Mouse (Mus musculus) macrophage (primary cell): ENCODE data around the gene Hck. TPM values are rescaled to one million over a fixed set of nuclear protein-coding genes. Genes with fewer than 3 reads are reported as not detected.

Source experiments
- H3K27ac ChIP-seq: fragments of 350-480 bp; formaldehyde crosslinking; 2 replicates; pipeline ENCODE4 v1.9.0; 2021
- H3K36me3 ChIP-seq: fragments of 350-480 bp; formaldehyde crosslinking; 2 replicates; pipeline ENCODE4 v1.9.0; 2021; ENCODE audit errors: inconsistent target
- H3K4me3 ChIP-seq: fragments of 350-480 bp; formaldehyde crosslinking; 2 replicates; pipeline ENCODE4 v1.9.0; 2021; ENCODE audit errors: inconsistent target
- H3K79me2 ChIP-seq: fragments of 350-480 bp; formaldehyde crosslinking; 2 replicates; pipeline ENCODE4 v1.9.0; 2021; ENCODE audit errors: inconsistent target
- WGBS: methylation state at CpG from one replicate; pipeline ENCODE4 v1.1.7; 2026; ENCODE audit warnings: inconsistent platforms; ENCODE audit not compliant: missing documents; 5-methylcytosine and 5-hydroxymethylcytosine counted together
- polyA plus RNA-seq: library from polyadenylated mRNA; stranded (reverse); fragments of 250-400 nt; gene quantifications from 3 replicates; pipeline ENCODE4 v1.2.4, GENCODE M21; 2018; ENCODE audit warnings: inconsistent platforms
- total RNA-seq, 78 experiments: library from RNA; depleted of rRNA; stranded (reverse); fragments of 250-400 nt; gene quantifications; 1 replicate in 9 of 78; 2 replicates in 24 of 78; 3 replicates in 43 of 78; 4 replicates in 2 of 78; pipeline ENCODE4 v1.2.4; 2018; ENCODE audit warnings: inconsistent platforms in 56 of 78

Hck gene
- total RNA-seq (2018; cell fraction: chromatin; rRNA removed): 100 to 1,000 TPM in 13 of 26 experiments, 10 to 100 TPM in 13; 41.1 to 247 (median 110) TPM
- total RNA-seq (2018; cell fraction: cytosol; rRNA removed): 100 to 1,000 TPM in 14 of 26 experiments, 10 to 100 TPM in 12; 66.9 to 317 (median 157) TPM
- 100 to 1,000 TPM in 15 of 26 experiments, 10 to 100 TPM in 11; 50.1 to 367 (median 152) TPM for total RNA-seq (2018; cell fraction: nucleus; rRNA removed)
- 79.1 to 116 TPM (median 113 TPM) in 3 replicates for polyA plus RNA-seq

- H3K27ac ChIP-seq: peak within 1 kb of the TSS; percentile 37; the same call in 1 of the 2 replicates
- H3K4me3 ChIP-seq: peak within 1 kb of the TSS; percentile 62
- peaks cover 53% of the 10 kb centered on the region for H3K79me2 ChIP-seq
- 4% methylated on average over 46 of the region's 52 CpGs for WGBS
- H3K36me3 ChIP-seq: peaks cover 12% of the 10 kb centered on the region; the same call in 1 of the 2 replicates
Measured at GRCm38 (mm10) chr2:153108313-153109264, at the start of gene Hck. TSS of gene Hck (plus strand) at chr2:153108468.

- no peaks in the 10 kb centered on the region for H3K79me2 ChIP-seq
- WGBS: 87% methylated on average over 7 of the region's 7 CpGs
- H3K36me3 ChIP-seq: no peaks in the 10 kb centered on the region
- no peak overlapping the region for H3K27ac ChIP-seq
- no peak overlapping the region for H3K4me3 ChIP-seq
Measured at GRCm38 (mm10) chr2:153060216-153060615, 48.1 kb upstream of the Hck start.

- 81% methylated on average over 3 of the region's 3 CpGs for WGBS
- no peak overlapping the region for H3K27ac ChIP-seq
- no peaks in the 10 kb centered on the region for H3K79me2 ChIP-seq
- H3K4me3 ChIP-seq: no peak overlapping the region
- H3K36me3 ChIP-seq: no peaks in the 10 kb centered on the region
Measured at GRCm38 (mm10) chr2:153063394-153063793, 44.9 kb upstream of the Hck start.

GRCm38 (mm10) chr2:153064190-153064970 is 43.9 kb upstream of the Hck start:
- no peaks in the 10 kb centered on the region for H3K79me2 ChIP-seq
- 64% methylated on average over 9 of the region's 9 CpGs for WGBS

GRCm38 (mm10) chr2:153065747-153066508 is 42.3 kb upstream of the Hck start, which contains the start of gene Ccm2l:
TSS of gene Ccm2l (plus strand) at chr2:153065955.
- Histone ChIP-seq H3K36me3 (no peaks in the 10 kb centered on the region), H3K4me3 (no peak within 1 kb of the TSS), H3K79me2 (no peaks in the 10 kb centered on the region), H3K27ac (no peak within 1 kb of the TSS)
- WGBS: 36% methylated on average over 10 of the region's 12 CpGs

More at GRCm38 (mm10) chr2:153064190-153064970, 43.9 kb upstream of the Hck start:
- Histone ChIP-seq H3K27ac (no peak overlapping the region), H3K36me3 (no peaks in the 10 kb centered on the region), H3K4me3 (no peak overlapping the region)

GRCm38 (mm10) chr2:153066991-153067390 is 41.3 kb upstream of the Hck start:
- no peak overlapping the region for H3K27ac ChIP-seq
- H3K4me3 ChIP-seq: no peak overlapping the region
- WGBS: 80% methylated on average over 6 of the region's 6 CpGs
- no peaks in the 10 kb centered on the region for H3K36me3 ChIP-seq
- no peaks in the 10 kb centered on the region for H3K79me2 ChIP-seq

- Histone ChIP-seq H3K4me3 (no peak overlapping the region), H3K79me2 (no peaks in the 10 kb centered on the region), H3K36me3 (no peaks in the 10 kb centered on the region), H3K27ac (no peak overlapping the region)
- WGBS: 90% methylated on average over 23 of the region's 23 CpGs
Measured at GRCm38 (mm10) chr2:153070762-153071490, 37.3 kb upstream of the Hck start.

GRCm38 (mm10) chr2:153071491-153072184 is 36.6 kb upstream of the Hck start:
- WGBS: 96% methylated on average over 34 of the region's 67 CpGs
- Histone ChIP-seq H3K4me3 (no peak overlapping the region), H3K79me2 (no peaks in the 10 kb centered on the region), H3K36me3 (no peaks in the 10 kb centered on the region), H3K27ac (no peak overlapping the region)

- Histone ChIP-seq H3K27ac (no peak overlapping the region), H3K4me3 (no peak overlapping the region)
- WGBS: 95% methylated on average over 10 of the region's 10 CpGs
Measured at GRCm38 (mm10) chr2:153074651-153075050, 33.6 kb upstream of the Hck start.

GRCm38 (mm10) chr2:153075961-153076360 is 32.3 kb upstream of the Hck start:
- no peak overlapping the region for H3K27ac ChIP-seq
- 47% methylated on average over 2 of the region's 2 CpGs for WGBS

More at GRCm38 (mm10) chr2:153074651-153075050, 33.6 kb upstream of the Hck start:
- Histone ChIP-seq H3K36me3 (no peaks in the 10 kb centered on the region), H3K79me2 (no peaks in the 10 kb centered on the region)

GRCm38 (mm10) chr2:153080841-153081523 is 27.3 kb upstream of the Hck start:
- Histone ChIP-seq H3K79me2 (no peaks in the 10 kb centered on the region), H3K4me3 (no peak overlapping the region), H3K27ac (no peak overlapping the region), H3K36me3 (no peaks in the 10 kb centered on the region)
- 71% methylated on average over 32 of the region's 32 CpGs for WGBS

More at GRCm38 (mm10) chr2:153075961-153076360, 32.3 kb upstream of the Hck start:
- H3K79me2 ChIP-seq: no peaks in the 10 kb centered on the region
- H3K36me3 ChIP-seq: no peaks in the 10 kb centered on the region
- no peak overlapping the region for H3K4me3 ChIP-seq

GRCm38 (mm10) chr2:153081866-153082265 is 26.4 kb upstream of the Hck start:
- 55% methylated on average over 3 of the region's 6 CpGs for WGBS

More at GRCm38 (mm10) chr2:153081866-153082265, 26.4 kb upstream of the Hck start:
- H3K27ac ChIP-seq: no peak overlapping the region
- no peaks in the 10 kb centered on the region for H3K36me3 ChIP-seq
- no peak overlapping the region for H3K4me3 ChIP-seq
- H3K79me2 ChIP-seq: no peaks in the 10 kb centered on the region
